Mouse (Mus musculus) kidney, adult 2 months (tissue): ENCODE data around the gene Braf.

ENCODE experiments used
- CTCF ChIP-seq: fragments of 200-500 bp; conservative IDR thresholded peaks from 2 replicates; pipeline ENCODE4 v1.5.1; 2011; ENCODE audit warnings: low read depth, mild to moderate bottlenecking, control low read depth, low read length, moderate library complexity, mixed read lengths; ENCODE audit not compliant: insufficient read depth, insufficient read length
- POLR2A ChIP-seq: fragments of 200-500 bp; IDR thresholded peaks from one replicate; pipeline ENCODE4 v1.6.1; 2011; ENCODE audit warnings: low read depth, low read length, control low read depth

DNA sequence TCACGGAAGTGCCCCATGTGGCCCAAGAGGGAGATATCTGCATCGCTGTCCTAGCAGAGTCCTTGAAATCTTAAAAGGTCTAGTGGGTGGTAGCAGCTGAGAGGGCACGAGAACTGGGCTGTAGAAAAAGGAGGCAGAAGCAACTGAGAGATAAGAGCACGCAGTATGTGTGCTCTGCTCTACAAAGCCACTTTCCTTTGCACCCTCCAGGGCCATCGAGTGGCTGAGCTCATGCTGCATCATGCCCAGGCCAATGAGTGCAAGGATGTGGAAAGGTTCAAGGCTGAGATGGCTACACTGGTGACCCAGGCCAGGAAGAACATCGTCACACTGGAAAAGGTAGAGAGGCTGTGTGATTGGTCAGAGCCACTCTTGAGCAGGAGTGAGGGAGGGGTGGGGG, 139.7 kb downstream of the Braf start, which contains the start of gene Gm42420:
- TF ChIP-seq CTCF (no peak), POLR2A (no peak)
